Mouse (Mus musculus): ENCODE data around the gene Pip4k2b. TPM values are rescaled to one million over a fixed set of nuclear protein-coding genes. Genes with fewer than 3 reads are reported as not detected.

Pip4k2b gene
- polyA plus RNA-seq, 1 experiment from 2014 or later = 1.2 TPM

DNA sequence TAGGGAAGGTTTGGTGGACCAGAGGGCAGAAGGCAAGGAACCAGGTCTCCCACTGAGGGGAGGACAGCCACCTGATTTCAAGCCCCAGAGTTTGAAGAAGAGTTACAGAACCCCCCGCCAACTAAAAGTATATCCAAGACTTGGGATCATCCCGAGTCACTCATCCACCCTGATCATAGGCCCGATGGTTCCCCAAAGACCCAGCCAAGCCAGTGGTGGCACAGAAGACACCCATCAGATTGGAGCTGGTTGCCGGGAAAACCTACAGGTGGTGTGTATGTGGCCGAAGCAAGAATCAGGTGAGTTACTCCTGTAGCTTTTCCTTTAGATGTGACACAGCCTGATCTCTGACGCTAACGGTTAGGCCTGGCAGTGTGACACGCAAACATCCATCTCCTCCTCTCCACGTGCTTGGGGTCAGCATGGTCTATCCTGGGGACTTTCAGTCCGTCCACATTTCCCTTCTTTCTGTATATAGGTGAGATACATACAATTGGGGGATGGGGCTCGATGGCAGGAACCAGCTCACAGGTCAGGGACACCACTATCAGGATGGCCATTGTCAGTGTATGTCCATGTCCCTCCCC is 58.1 kb downstream of the Pip4k2b start:
- 65% methylated on average over 11 of the region's 11 CpGs for WGBS (ENCODE audit: insufficient replicate concordance)
- Histone ChIP-seq H3K36me3 (ENCODE audit: control insufficient read depth, insufficient read depth, low read length) (peaks cover 13% of the 10 kb centered on the region), H3K9me3 (replicated peaks; ENCODE audit: control insufficient read depth, low read length) (no peaks in the 10 kb centered on the region), H3K27me3 (ENCODE audit: control insufficient read depth, insufficient read depth, low read length) (no peaks in the 10 kb centered on the region), H3K4me2 (peak overlapping the region; percentile 79), H3K27ac (ENCODE audit: low read depth, low read length) (no peak overlapping the region), H3K9ac (ENCODE audit: low read depth, low read length) (peak overlapping the region; percentile 68), H3K4me1 (ENCODE audit: control insufficient read depth, insufficient read depth, low read length) (peaks cover 10% of the 10 kb centered on the region), H3K4me3 (ENCODE audit: low read depth, low read length) (peak overlapping the region; percentile 38)
- no peak for ATAC-seq (replicated peaks; ENCODE audit: insufficient number of reproducible peaks, low FRiP score, low TSS enrichment)

DNA sequence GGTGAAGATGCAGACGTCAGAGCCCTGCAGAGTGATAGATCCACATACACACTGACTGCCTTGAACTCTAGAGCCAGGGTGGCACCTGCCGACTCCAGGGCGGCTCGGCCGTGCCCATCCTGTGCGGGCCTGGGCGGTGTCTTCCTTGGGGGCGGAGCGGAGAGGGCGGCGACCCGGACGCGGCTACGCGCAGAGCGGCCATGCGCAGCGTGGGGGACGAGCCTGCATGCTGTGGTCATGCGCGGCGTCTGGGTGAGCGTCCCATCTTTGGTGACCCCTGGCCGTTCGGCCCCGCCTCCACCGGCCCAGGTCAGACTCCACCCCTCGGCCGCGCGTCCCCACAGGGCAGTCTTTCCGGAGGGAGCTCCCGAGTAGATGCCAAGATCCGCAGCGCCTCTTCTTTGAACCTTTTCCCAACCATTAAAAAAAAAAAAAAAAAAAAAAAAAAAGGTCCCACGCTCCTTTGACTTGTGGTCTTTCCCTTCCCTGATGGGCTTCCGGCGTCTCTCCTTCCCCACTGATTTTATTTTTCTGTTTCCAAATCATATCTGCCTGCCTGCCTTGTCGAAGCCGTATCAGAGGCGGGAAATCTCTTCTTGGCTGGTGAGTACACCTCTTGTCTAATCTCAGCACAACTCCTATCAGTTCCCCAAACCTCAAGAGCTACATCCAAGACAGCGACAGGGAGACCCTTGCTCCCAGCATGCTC is 58.7 kb downstream of the Pip4k2b start, which contains the start of gene Cisd3:
Cisd3 (plus strand) TSS at position 214 of the 709 bp plus-strand sequence.
- under 1% methylated on average over 43 of the region's 43 CpGs for WGBS (ENCODE audit: insufficient replicate concordance)
- Histone ChIP-seq H3K9me3 (replicated peaks; ENCODE audit: control insufficient read depth, low read length) (no peaks in the 10 kb centered on the region), H3K27ac (ENCODE audit: low read depth, low read length) (peak within 1 kb of the TSS; percentile 59; the same call in 1 of the 2 replicates), H3K36me3 (ENCODE audit: control insufficient read depth, insufficient read depth, low read length) (peaks cover 10% of the 10 kb centered on the region), H3K4me2 (peak within 1 kb of the TSS; percentile 79), H3K4me1 (ENCODE audit: control insufficient read depth, insufficient read depth, low read length) (peaks cover 10% of the 10 kb centered on the region), H3K9ac (ENCODE audit: low read depth, low read length) (peak within 1 kb of the TSS; percentile 68), H3K27me3 (ENCODE audit: control insufficient read depth, insufficient read depth, low read length) (no peaks in the 10 kb centered on the region), H3K4me3 (ENCODE audit: low read depth, low read length) (peak within 1 kb of the TSS; percentile 38)
- peak; percentile 84 for ATAC-seq (replicated peaks; ENCODE audit: insufficient number of reproducible peaks, low FRiP score, low TSS enrichment)

DNA sequence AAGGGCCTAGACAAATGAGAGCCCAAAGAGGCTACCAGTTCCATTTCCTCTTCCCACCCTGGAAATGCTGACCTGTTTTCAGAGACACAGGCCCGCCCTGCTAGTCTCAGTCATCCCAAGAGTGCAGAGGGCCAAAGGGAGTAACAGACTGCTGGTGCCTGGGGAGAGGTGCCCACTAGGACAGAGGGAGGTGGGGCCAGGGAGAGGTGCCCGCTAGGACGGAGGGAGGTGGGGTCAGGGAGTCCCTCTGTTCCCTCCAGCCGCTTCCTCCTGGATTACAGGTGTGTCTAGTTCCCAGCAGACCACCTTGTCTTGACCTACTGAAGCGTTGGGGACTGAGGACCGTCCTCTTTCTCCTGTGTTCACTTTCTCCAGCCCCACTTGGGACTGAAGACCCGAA is 59.7 kb downstream of the Pip4k2b start:
- no peaks in the 10 kb centered on the region for H3K9me3 ChIP-seq (replicated peaks; ENCODE audit: control insufficient read depth, low read length)
- no peak overlapping the region for H3K9ac ChIP-seq (ENCODE audit: low read depth, low read length)
- H3K36me3 ChIP-seq (ENCODE audit: control insufficient read depth, insufficient read depth, low read length) = peaks cover 15% of the 10 kb centered on the region
- H3K4me2 ChIP-seq = no peak overlapping the region; the same call in 1 of the 2 replicates
- WGBS (ENCODE audit: insufficient replicate concordance) = 34% methylated on average over 7 of the region's 7 CpGs
- no peak for ATAC-seq (replicated peaks; ENCODE audit: insufficient number of reproducible peaks, low FRiP score, low TSS enrichment)
- no peaks in the 10 kb centered on the region for H3K27me3 ChIP-seq (ENCODE audit: control insufficient read depth, insufficient read depth, low read length)
- H3K4me3 ChIP-seq (ENCODE audit: low read depth, low read length) = no peak overlapping the region
- H3K4me1 ChIP-seq (ENCODE audit: control insufficient read depth, insufficient read depth, low read length) = peaks cover 10% of the 10 kb centered on the region
- peak overlapping the region; percentile 59; the same call in 1 of the 2 replicates for H3K27ac ChIP-seq (ENCODE audit: low read depth, low read length)

- ATAC-seq (replicated peaks; ENCODE audit: insufficient number of reproducible peaks, low FRiP score, low TSS enrichment) = no peak
- no peak overlapping the region for H3K4me3 ChIP-seq (ENCODE audit: low read depth, low read length)
- peaks cover 15% of the 10 kb centered on the region for H3K36me3 ChIP-seq (ENCODE audit: control insufficient read depth, insufficient read depth, low read length)
- H3K9me3 ChIP-seq (replicated peaks; ENCODE audit: control insufficient read depth, low read length) = no peaks in the 10 kb centered on the region
- H3K9ac ChIP-seq (ENCODE audit: low read depth, low read length) = no peak overlapping the region
- H3K27me3 ChIP-seq (ENCODE audit: control insufficient read depth, insufficient read depth, low read length) = no peaks in the 10 kb centered on the region
- WGBS (ENCODE audit: insufficient replicate concordance) = 76% methylated on average over 6 of the region's 6 CpGs
- H3K27ac ChIP-seq (ENCODE audit: low read depth, low read length) = no peak overlapping the region
- H3K4me2 ChIP-seq = no peak overlapping the region
- H3K4me1 ChIP-seq (ENCODE audit: control insufficient read depth, insufficient read depth, low read length) = peaks cover 10% of the 10 kb centered on the region
Observed at GRCm38 (mm10) chr11:97684063-97684680, 60.3 kb downstream of the Pip4k2b start.

- WGBS (ENCODE audit: insufficient replicate concordance) = 66% methylated on average over 6 of the region's 6 CpGs
- no peaks in the 10 kb centered on the region for H3K9me3 ChIP-seq (replicated peaks; ENCODE audit: control insufficient read depth, low read length)
- peaks cover 23% of the 10 kb centered on the region for H3K36me3 ChIP-seq (ENCODE audit: control insufficient read depth, insufficient read depth, low read length)
- no peak overlapping the region for H3K9ac ChIP-seq (ENCODE audit: low read depth, low read length)
- H3K27ac ChIP-seq (ENCODE audit: low read depth, low read length) = no peak overlapping the region
- peaks cover 10% of the 10 kb centered on the region for H3K4me1 ChIP-seq (ENCODE audit: control insufficient read depth, insufficient read depth, low read length)
- no peak overlapping the region for H3K4me3 ChIP-seq (ENCODE audit: low read depth, low read length)
- ATAC-seq (replicated peaks; ENCODE audit: insufficient number of reproducible peaks, low FRiP score, low TSS enrichment) = no peak
- H3K4me2 ChIP-seq = no peak overlapping the region
- no peaks in the 10 kb centered on the region for H3K27me3 ChIP-seq (ENCODE audit: control insufficient read depth, insufficient read depth, low read length)
Observed at GRCm38 (mm10) chr11:97682504-97683055, 61.9 kb downstream of the Pip4k2b start.

GRCm38 (mm10) chr11:97680430-97680829 is 64.1 kb downstream of the Pip4k2b start:
- Histone ChIP-seq H3K27ac (ENCODE audit: low read depth, low read length) (no peak overlapping the region), H3K9ac (ENCODE audit: low read depth, low read length) (peak overlapping the region; percentile 34; the same call in 1 of the 2 replicates), H3K27me3 (ENCODE audit: control insufficient read depth, insufficient read depth, low read length) (no peaks in the 10 kb centered on the region), H3K4me3 (ENCODE audit: low read depth, low read length) (no peak overlapping the region), H3K36me3 (ENCODE audit: control insufficient read depth, insufficient read depth, low read length) (peaks cover 33% of the 10 kb centered on the region), H3K4me2 (no peak overlapping the region), H3K9me3 (replicated peaks; ENCODE audit: control insufficient read depth, low read length) (no peaks in the 10 kb centered on the region), H3K4me1 (ENCODE audit: control insufficient read depth, insufficient read depth, low read length) (peaks cover 7% of the 10 kb centered on the region)
- ATAC-seq (replicated peaks; ENCODE audit: insufficient number of reproducible peaks, low FRiP score, low TSS enrichment) = no peak
- WGBS (ENCODE audit: insufficient replicate concordance) = 86% methylated on average over 12 of the region's 12 CpGs

GRCm38 (mm10) chr11:97678301-97678700 is 66.2 kb downstream of the Pip4k2b start:
- no peak for ATAC-seq (replicated peaks; ENCODE audit: insufficient number of reproducible peaks, low FRiP score, low TSS enrichment)
- Histone ChIP-seq H3K9ac (ENCODE audit: low read depth, low read length) (no peak overlapping the region), H3K4me3 (ENCODE audit: low read depth, low read length) (no peak overlapping the region), H3K27ac (ENCODE audit: low read depth, low read length) (no peak overlapping the region), H3K4me1 (ENCODE audit: control insufficient read depth, insufficient read depth, low read length) (peaks cover 7% of the 10 kb centered on the region), H3K4me2 (no peak overlapping the region), H3K9me3 (replicated peaks; ENCODE audit: control insufficient read depth, low read length) (no peaks in the 10 kb centered on the region), H3K36me3 (ENCODE audit: control insufficient read depth, insufficient read depth, low read length) (peaks cover 43% of the 10 kb centered on the region), H3K27me3 (ENCODE audit: control insufficient read depth, insufficient read depth, low read length) (no peaks in the 10 kb centered on the region)
- WGBS (ENCODE audit: insufficient replicate concordance) = 84% methylated on average over 12 of the region's 15 CpGs

GRCm38 (mm10) chr11:97677842-97678241 is 66.7 kb downstream of the Pip4k2b start:
- ATAC-seq (replicated peaks; ENCODE audit: insufficient number of reproducible peaks, low FRiP score, low TSS enrichment) = no peak
- Histone ChIP-seq H3K4me1 (ENCODE audit: control insufficient read depth, insufficient read depth, low read length) (peaks cover 7% of the 10 kb centered on the region), H3K4me3 (ENCODE audit: low read depth, low read length) (no peak overlapping the region), H3K36me3 (ENCODE audit: control insufficient read depth, insufficient read depth, low read length) (peaks cover 48% of the 10 kb centered on the region), H3K9me3 (replicated peaks; ENCODE audit: control insufficient read depth, low read length) (no peaks in the 10 kb centered on the region), H3K27ac (ENCODE audit: low read depth, low read length) (no peak overlapping the region), H3K4me2 (no peak overlapping the region), H3K9ac (ENCODE audit: low read depth, low read length) (no peak overlapping the region), H3K27me3 (ENCODE audit: control insufficient read depth, insufficient read depth, low read length) (no peaks in the 10 kb centered on the region)
- WGBS (ENCODE audit: insufficient replicate concordance) = 66% methylated on average over 8 of the region's 8 CpGs

All from heart, embryonic 11.5 days (tissue).